Mouse (Mus musculus) kidney, embryonic 15.5 days (tissue): Measurements from ENCODE around the gene Tmem120b. TPM values are rescaled to one million over a fixed set of nuclear protein-coding genes. Genes with fewer than 3 reads are reported as not detected.
A peak's percentile ranks its signal among the peaks of the same experiment; 100 is the strongest.

Source experiments
- ATAC-seq: fragments of 200-750 bp; cut with Nextera tagmentation; replicated peaks from 2 replicates; pipeline ENCODE4 v1.8.0; 2017; ENCODE audit warnings: moderate TSS enrichment; ENCODE audit not compliant: low FRiP score
- H3K27ac ChIP-seq: fragments of 300-500 bp; sonication (generic); 2 replicates; pipeline ENCODE4 v1.5.1; 2015; ENCODE audit warnings: mild to moderate bottlenecking, inconsistent platforms
- H3K27me3 ChIP-seq: fragments of 300-500 bp; sonication (generic); 2 replicates; pipeline ENCODE4 v1.6.1; 2015; ENCODE audit warnings: inconsistent platforms
- H3K36me3 ChIP-seq: fragments of 300-500 bp; sonication (generic); 2 replicates; pipeline ENCODE4 v1.6.1; 2015; ENCODE audit warnings: inconsistent platforms
- H3K4me1 ChIP-seq: fragments of 300-500 bp; sonication (generic); 2 replicates; pipeline ENCODE4 v1.6.1; 2015; ENCODE audit warnings: inconsistent platforms
- H3K4me2 ChIP-seq: fragments of 300-500 bp; sonication (generic); 2 replicates; pipeline ENCODE4 v1.6.1; 2015; ENCODE audit warnings: moderate library complexity, mild to moderate bottlenecking, inconsistent platforms
- H3K4me3 ChIP-seq: fragments of 300-500 bp; sonication (generic); replicated peaks from 2 replicates; pipeline ENCODE4 v1.5.1; 2015; ENCODE audit warnings: mild to moderate bottlenecking, inconsistent platforms
- H3K9ac ChIP-seq: fragments of 300-500 bp; sonication (generic); 2 replicates; pipeline ENCODE4 v1.6.1; 2015; ENCODE audit warnings: mild to moderate bottlenecking, inconsistent platforms
- H3K9me3 ChIP-seq: fragments of 300-500 bp; sonication (generic); replicated peaks from 2 replicates; pipeline ENCODE4 v1.6.1; 2016; ENCODE audit warnings: inconsistent platforms
- WGBS: fragments of 180-500 bp; shearing (Covaris S2); methylation state at CpG from one replicate; pipeline ENCODE4 v1.1.7; 2015; ENCODE audit warnings: mixed read lengths; 5-methylcytosine and 5-hydroxymethylcytosine counted together
- polyA plus RNA-seq: library from polyadenylated mRNA; unstranded; fragments of >200 nt; fragmentation: Nextera tagmentation; extraction: Ambion mirVana; gene quantifications from 2 replicates; pipeline ENCODE4 v1.2.1, GENCODE M21; 2015

Gene Tmem120b
- polyA plus RNA-seq, 1 experiment from 2014 or later: 19.2 TPM

DNA sequence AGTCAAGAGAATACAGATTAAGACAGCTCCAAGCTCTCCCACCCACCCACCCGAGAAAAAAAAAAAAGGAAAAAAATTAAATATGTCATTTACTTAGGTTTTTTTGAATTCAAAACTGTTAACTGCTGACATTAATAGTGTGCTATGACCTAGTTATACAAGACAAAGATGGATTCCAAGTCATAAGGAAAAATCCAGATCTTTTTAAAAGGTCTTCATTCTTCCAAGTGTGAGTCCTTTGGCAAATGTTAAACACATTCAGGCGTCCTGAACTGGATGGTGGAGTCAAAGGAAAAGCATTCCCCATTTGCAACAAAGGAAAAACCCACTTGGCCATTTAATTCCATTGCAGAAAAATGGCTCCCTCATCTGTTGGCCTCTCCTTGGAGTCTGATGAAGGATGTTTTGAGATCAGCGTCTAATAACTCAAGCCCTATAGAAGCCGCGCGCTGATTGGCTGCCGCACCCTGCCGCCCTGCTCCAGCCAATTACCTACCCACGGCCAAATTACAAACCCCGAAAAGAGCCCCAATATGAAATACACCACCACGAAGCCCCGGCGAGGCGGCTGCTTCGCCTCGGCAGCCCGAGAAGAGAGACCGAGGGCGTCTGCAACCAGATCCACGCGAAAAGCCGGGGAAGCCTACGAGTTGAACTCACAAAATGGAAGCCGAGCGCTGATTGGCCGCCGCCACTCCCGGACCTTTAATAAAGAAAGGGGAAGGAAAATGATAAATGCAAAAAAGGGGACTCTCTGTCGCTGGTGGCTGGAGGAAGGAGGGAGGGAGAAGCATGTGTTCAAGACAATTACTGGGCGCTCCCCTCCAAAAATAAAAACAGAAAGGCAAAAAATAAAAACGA lies 72.7 kb downstream of the Tmem120b start:
- no peaks in the 10 kb centered on the region for H3K27me3 ChIP-seq
- 0% methylated on average over 31 of the region's 31 CpGs for WGBS
- peaks cover 10% of the 10 kb centered on the region for H3K36me3 ChIP-seq
- peak overlapping the region; percentile 99 for H3K4me2 ChIP-seq
- H3K9me3 ChIP-seq: no peaks in the 10 kb centered on the region
- peak; percentile 52 for ATAC-seq
- peak overlapping the region; percentile 98 for H3K9ac ChIP-seq
- peak overlapping the region; percentile 91 for H3K4me3 ChIP-seq
- peaks cover 55% of the 10 kb centered on the region for H3K4me1 ChIP-seq
- peak overlapping the region; percentile 100 for H3K27ac ChIP-seq

DNA sequence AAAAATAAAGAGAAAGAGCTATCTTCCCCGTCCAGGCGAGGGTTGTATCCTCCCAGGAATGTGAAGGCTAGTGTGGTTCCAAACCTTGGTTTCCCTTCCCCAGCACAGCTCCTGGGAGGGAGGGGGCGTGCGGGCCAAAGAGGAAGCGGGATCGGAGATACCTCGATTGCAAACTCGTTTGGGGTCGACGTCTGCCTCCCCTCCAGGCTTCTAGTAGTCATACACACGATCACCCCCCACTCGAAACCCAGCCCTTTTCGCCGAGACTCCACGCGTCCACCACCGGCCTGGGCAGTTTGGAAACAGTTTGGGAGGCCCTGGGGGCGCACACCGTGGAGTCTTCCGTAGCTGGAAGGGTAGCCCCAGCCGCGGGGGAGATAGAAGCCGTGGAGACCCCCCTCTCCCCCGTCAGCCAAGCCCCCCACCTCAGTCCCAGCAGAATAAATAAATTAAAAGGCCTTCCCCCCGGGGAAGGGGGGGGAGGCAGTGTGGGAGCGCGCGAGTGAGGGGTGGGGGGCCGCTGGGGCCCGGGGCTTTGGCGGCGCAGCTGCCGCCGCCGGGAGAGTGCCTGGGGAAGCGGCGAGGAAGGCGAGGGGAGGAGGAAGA lies 73.4 kb downstream of the Tmem120b start:
- H3K4me3 ChIP-seq: peak overlapping the region; percentile 91
- peaks cover 17% of the 10 kb centered on the region for H3K36me3 ChIP-seq
- H3K4me2 ChIP-seq: peak overlapping the region; percentile 99
- ATAC-seq: no peak
- no peaks in the 10 kb centered on the region for H3K9me3 ChIP-seq
- H3K4me1 ChIP-seq: peaks cover 54% of the 10 kb centered on the region
- under 1% methylated on average over 30 of the region's 38 CpGs for WGBS
- peak overlapping the region; percentile 100 for H3K27ac ChIP-seq
- peak overlapping the region; percentile 98 for H3K9ac ChIP-seq
- no peaks in the 10 kb centered on the region for H3K27me3 ChIP-seq

DNA sequence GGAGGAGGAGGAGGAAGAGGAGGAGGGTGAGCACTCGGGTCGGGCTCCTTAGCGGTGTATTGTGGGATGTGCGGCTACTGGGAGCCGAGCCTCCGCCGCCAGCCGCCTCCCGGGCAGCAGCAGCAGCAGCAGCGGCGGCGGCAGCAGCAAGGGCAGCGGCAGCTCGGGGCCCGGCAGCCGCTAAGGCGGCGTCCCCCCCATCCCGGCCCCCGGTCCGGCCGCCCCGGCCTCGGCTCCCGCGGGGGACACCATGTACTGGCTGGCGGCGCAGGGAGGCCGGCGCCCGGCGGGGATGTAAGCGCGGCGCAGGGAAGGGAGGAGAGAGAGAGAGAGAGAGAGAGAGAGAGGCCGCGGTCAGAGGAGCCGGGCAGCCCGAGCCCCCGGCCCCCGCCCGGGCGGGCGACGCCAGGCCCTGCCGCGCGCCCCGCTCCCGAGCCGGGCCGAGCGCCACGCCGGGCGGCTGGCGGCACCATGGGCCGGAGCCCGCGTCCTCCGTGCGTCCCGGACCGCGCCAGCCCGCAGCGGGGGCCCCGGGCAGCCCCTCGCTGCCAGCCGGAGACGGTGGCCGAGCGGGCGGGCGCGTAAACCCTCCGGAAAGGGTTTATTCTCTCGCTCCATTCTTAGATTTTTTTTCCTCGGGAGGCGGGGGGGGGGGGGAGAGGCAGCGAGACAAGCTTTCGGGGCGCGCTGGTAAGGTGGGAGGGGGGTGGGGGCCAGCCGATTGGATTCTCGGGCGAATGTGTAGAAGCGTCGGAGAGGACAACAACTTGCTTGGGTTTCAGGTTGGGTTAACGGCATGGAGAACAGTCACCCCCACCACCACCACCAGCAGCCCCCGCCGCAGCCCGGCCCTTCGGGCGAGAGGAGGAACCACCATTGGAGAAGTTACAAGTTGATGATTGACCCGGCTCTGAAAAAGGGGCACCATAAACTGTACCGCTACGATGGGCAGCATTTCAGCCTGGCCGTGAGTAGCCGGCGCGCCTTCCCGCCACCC lies 74.2 kb downstream of the Tmem120b start, which contains the start of gene Setd1b:
Gene Setd1b (plus strand): TSS at position 33 of the 997 bp plus-strand sequence.
- WGBS: under 1% methylated on average over 66 of the region's 103 CpGs
- 0 out of 2 replicates have a peak, but pooled peaks have one; percentile 5 for ATAC-seq
- Histone ChIP-seq H3K4me1 (peaks cover 48% of the 10 kb centered on the region), H3K9ac (peak within 1 kb of the TSS; percentile 98), H3K9me3 (no peaks in the 10 kb centered on the region), H3K36me3 (peaks cover 25% of the 10 kb centered on the region), H3K27ac (peak within 1 kb of the TSS; percentile 100), H3K4me2 (peak within 1 kb of the TSS; percentile 99), H3K4me3 (peak within 1 kb of the TSS; percentile 91), H3K27me3 (no peaks in the 10 kb centered on the region)

DNA sequence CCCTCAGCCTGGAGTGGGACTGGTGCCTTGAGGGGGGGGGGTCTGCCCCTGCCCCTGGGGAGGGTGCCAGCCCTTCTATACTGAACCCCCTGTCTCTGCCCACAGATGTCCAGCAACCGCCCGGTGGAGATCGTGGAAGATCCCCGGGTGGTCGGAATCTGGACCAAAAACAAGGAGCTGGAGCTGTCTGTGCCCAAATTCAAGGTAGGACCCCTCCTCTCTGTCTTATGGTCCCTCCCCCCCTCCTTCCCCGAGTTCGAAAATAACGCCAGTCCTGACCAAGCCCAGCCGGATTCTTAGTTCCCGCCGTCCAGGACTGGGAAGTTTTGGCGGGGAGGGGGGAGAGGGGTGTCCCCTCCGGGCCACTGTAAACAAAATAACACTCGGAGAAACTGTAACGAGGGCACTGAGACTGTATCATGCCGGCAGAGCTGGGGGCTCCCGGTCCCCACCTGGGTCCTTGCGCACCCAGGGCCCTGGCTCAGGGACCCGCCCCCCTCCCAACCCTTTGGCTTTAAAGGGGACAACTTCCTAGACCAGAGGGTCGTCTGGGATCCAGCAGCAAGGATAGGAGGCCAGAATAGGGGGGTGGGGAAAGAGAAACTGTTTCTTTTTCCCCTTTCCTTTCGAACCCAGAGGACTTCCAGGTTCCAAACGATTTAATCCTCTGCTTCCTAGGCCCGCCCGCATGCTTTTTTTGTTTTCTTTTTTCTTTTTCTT lies 75.2 kb downstream of the Tmem120b start:
- Histone ChIP-seq H3K4me3 (peak overlapping the region; percentile 91), H3K4me2 (peak overlapping the region; percentile 99), H3K9ac (peak overlapping the region; percentile 98), H3K27ac (peak overlapping the region; percentile 100), H3K9me3 (no peaks in the 10 kb centered on the region), H3K36me3 (peaks cover 35% of the 10 kb centered on the region), H3K4me1 (peaks cover 44% of the 10 kb centered on the region), H3K27me3 (no peaks in the 10 kb centered on the region)
- WGBS: under 1% methylated on average over 24 of the region's 24 CpGs
- 0 out of 2 replicates have a peak, but pooled peaks have one; percentile 6 for ATAC-seq

DNA sequence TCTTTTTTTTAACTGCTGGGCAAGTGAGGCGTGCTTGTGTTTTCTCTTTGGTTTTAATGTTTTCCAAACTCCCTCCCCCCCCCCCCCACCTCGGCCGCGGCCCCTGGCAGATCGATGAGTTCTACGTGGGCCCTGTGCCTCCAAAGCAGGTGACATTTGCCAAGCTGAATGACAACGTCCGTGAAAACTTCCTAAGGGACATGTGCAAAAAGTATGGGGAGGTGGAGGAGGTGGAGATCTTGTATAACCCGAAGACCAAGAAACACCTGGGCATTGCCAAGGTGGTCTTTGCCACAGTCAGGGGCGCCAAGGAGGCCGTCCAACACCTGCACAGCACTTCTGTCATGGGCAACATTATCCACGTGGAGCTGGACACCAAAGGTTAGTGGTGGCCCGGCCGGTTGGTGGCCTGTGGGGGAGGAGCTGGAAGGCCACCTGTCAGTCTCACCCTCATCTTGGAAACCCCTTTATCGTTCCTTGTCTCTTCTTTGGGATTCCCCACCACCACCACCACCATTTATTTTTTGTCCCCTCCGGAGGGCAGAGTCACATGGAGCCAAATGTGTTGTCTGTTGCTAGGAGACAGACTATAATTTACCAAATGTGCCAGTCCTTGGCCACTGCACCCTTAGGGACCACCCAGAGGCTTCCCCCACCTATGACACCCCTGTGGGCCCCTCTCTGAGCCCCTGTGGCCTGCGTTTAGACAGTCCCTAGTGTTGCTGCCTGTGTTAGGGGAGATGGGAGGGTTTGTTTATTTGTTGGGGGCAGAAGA lies 75.9 kb downstream of the Tmem120b start:
- H3K9ac ChIP-seq: peak overlapping the region; percentile 98
- 0 out of 2 replicates have a peak overlapping the region, but pooled peaks have one; percentile 100 for H3K27ac ChIP-seq

DNA sequence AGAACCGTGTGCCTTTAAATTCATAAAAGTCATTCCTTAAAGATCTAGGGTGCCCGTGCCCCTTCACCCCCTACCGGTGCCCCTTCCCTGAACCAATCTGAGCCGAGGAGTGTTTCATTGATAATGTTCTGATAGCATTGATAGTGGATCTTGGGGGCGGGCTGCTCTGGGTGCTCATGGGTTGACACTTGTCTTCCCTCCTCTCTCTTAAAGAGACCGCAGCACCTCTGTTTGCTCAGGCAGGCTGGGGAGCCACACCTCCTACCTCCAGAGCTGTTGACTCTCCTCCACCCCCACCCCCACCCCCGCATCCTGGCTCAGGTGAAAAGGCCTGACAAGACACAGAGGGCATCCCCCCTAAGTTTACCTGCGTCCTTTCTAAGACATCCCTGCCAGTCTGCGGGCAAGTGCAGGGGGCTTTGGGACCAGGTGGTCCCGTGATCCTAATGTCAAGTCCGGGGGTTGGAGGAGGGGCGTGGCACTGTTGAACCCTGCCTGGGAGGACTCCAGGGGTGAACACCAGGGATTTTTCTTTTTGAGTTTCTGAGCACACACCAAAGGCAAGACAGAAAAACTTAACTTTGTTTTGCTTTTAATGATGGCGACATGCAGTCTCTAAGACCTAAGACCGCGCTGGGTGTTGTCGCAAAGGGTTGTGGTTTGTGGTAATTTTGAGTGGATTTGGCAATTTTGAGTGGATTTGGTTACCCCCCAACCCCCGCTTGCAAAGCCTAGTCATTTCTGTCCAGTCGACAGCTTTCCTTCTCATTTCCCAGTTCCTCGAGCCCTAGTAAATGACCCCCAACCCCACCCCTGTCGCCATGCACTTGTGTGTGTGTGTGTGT lies 76.8 kb downstream of the Tmem120b start:
- 33% methylated on average over 20 of the region's 20 CpGs for WGBS
- Histone ChIP-seq H3K4me3 (peak overlapping the region; percentile 91), H3K4me2 (peak overlapping the region; percentile 99), H3K4me1 (peaks cover 57% of the 10 kb centered on the region), H3K27me3 (no peaks in the 10 kb centered on the region), H3K9me3 (no peaks in the 10 kb centered on the region), H3K9ac (peak overlapping the region; percentile 27), H3K36me3 (peaks cover 46% of the 10 kb centered on the region), H3K27ac (no peak overlapping the region)
- no peak for ATAC-seq

More for the DNA sequence above, 75.9 kb downstream of the Tmem120b start:
- peaks cover 42% of the 10 kb centered on the region for H3K36me3 ChIP-seq
- no peak for ATAC-seq
- no peaks in the 10 kb centered on the region for H3K27me3 ChIP-seq
- peaks cover 49% of the 10 kb centered on the region for H3K4me1 ChIP-seq
- peak overlapping the region; percentile 91 for H3K4me3 ChIP-seq
- WGBS: 4% methylated on average over 17 of the region's 17 CpGs
- H3K9me3 ChIP-seq: no peaks in the 10 kb centered on the region
- H3K4me2 ChIP-seq: peak overlapping the region; percentile 99

DNA sequence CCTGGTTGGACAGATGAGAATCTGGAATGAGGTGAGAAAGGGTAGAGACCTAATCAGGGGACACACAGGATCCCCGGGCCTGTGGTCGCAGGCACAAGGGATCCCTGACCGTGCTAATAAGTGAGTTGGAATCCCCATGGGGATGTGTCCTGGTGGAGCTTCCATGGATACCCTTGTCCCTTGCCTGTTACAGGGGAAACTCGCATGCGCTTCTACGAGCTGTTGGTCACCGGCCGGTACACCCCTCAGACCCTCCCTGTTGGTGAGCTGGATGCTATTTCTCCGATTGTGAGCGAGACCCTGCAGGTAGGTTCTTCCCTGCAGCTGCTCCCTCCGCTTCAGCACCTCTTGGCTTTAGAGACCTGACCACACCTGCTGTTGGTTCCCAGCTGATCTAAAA lies 78.1 kb downstream of the Tmem120b start:
- Histone ChIP-seq H3K9me3 (no peaks in the 10 kb centered on the region), H3K4me2 (no peak overlapping the region), H3K36me3 (peaks cover 57% of the 10 kb centered on the region), H3K27ac (no peak overlapping the region), H3K27me3 (no peaks in the 10 kb centered on the region), H3K9ac (no peak overlapping the region), H3K4me3 (no peak overlapping the region), H3K4me1 (peaks cover 71% of the 10 kb centered on the region)
- WGBS: 92% methylated on average over 11 of the region's 11 CpGs
- no peak for ATAC-seq

DNA sequence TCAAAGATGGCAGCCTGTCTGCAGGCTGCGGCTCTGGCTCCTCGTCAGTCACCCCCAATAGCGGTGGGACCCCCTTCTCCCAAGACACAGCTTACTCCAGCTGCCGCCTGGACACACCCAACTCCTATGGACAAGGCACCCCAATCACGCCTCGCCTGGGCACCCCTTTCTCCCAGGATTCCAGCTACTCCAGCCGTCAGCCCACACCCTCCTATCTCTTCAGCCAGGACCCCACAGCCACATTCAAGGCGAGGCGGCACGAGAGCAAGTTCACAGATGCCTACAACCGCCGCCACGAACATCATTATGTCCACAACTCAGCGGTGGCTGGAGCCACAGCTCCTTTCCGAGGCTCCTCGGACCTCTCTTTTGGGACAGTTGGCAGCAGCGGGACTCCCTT lies 79.4 kb downstream of the Tmem120b start:
- no peak overlapping the region for H3K27ac ChIP-seq
- peaks cover 69% of the 10 kb centered on the region for H3K36me3 ChIP-seq
- no peak overlapping the region for H3K4me2 ChIP-seq
- 88% methylated on average over 17 of the region's 17 CpGs for WGBS
- ATAC-seq: no peak
- H3K9ac ChIP-seq: no peak overlapping the region
- peaks cover 75% of the 10 kb centered on the region for H3K4me1 ChIP-seq
- H3K9me3 ChIP-seq: no peaks in the 10 kb centered on the region
- no peaks in the 10 kb centered on the region for H3K27me3 ChIP-seq
- H3K4me3 ChIP-seq: no peak overlapping the region

DNA sequence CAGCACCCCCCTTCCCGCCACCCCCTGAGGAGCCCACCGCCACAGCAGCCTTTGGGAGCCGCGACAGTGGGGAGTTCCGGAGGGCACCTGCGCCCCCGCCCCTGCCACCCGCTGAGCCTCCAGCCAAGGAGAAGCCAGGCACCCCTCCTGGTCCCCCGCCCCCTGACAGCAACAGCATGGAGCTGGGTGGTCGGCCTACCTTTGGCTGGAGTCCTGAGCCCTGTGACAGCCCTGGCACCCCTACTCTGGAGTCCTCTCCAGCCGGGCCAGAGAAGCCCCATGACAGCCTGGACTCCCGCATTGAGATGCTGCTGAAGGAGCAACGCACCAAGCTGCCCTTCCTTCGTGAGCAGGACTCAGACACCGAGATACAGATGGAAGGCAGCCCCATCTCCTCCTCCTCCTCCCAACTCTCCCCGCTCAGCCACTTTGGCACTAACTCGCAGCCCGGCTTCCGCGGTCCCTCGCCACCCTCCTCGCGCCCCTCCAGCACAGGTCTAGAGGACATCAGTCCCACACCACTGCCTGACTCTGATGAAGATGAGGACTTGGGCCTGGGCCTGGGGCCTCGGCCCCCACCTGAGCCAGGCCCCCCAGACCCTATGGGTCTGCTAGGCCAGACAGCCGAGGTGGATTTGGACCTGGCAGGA lies 80.0 kb downstream of the Tmem120b start:
- Histone ChIP-seq H3K9me3 (no peaks in the 10 kb centered on the region), H3K4me2 (no peak overlapping the region), H3K27ac (no peak overlapping the region), H3K36me3 (peaks cover 75% of the 10 kb centered on the region), H3K4me3 (no peak overlapping the region), H3K27me3 (no peaks in the 10 kb centered on the region), H3K4me1 (peaks cover 73% of the 10 kb centered on the region), H3K9ac (no peak overlapping the region)
- no peak for ATAC-seq
- 81% methylated on average over 25 of the region's 25 CpGs for WGBS
